Mouse (Mus musculus) kidney, adult 11 months (tissue): ENCODE results near the gene Ust.
"Not testable (repeated sequence)": the region's sequence is repeated elsewhere in the genome, so short reads cannot be mapped to it uniquely, and the experiment has no call there.

Source experiments
- DNase-seq: peaks from one replicate; pipeline ENCODE4 v3.0.0; 2022

Ust gene

DNA sequence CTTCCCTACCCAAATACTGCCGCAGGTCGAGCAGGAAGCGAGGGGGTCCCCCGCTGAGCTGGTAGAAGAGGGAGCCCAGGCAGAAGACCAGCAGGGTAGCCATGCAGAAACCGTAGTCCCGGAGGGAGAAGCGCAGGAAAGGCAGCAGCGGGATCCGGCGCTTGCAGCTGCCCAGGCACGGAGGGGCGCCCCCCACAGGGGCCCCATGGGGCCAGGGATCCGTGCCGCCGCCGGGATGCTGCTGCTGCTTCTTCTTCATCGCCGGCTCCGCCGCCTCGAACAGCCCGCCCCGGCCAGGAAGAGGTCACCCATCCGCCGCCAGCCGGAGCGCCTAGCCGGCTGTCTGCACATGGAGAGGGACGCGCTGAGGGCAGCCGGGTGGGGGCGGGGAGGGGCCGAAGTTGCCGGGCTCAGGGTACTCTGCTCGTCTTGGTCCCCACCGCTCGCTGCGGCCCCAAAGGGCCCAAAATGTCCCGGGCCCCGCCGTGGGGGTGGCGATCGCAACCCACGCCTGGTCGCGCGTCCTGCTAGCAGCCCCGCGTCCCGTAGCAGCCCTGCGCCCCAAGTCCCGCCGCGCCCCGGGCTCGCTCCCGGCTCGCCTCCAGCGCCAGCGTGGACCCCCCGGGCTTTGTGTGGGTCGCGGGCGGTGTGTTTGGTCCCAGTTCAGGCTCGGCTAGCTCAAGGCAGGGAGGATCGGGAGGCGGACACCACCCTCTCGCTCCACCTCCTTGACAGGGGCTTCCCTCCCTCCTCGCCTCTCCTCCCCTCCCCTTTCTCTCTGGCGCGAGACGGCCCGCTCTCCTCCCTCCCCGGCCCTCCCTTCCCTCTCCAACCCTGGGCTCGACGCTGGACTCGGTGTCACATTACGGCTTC, at the start of gene Ust:
TSS of gene Ust (minus strand) at position 685 of the 873 bp plus-strand sequence.
- DNase-seq: peak; percentile 55

DNA sequence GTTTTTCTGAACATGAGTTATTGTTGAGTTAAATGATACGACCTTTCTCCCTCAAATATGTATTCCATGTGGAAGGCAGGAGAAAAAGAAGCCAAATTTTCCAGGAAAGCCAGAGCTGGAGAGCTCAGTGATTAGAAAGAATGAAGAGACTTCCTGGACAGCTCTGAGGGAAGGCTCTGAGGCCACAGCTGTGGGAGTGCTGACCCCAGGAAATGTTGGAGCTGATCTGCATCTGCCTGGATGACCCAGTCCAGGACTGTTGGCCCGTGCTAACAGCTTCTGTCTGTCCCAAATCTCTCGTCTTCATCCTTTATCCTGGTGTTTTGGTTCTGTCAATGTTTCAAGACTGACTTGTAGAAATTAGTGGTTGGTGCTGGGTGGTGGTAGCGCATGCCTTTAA, 42.7 kb upstream of the Ust start:
- DNase-seq: no peak

DNA sequence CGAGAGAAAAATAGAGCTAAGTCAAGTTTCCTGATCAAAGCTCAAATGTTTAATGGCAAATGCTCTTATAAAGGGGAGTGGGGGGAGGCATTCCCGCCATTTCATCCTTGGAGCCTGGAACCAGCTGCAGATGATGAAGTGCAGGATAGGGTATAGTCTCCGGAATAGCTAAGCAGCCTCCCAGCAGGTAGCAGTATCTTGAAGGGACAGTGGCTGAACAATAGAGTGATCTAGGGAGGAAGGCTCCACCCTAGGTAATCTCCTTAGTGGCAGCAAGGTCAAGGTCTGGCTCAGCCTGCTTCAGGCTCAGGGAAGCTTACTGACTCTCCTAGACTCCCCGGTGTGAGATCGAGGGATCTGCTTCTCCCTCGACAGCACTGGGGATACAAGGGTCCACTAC, 40.9 kb upstream of the Ust start:
- not testable (repeated sequence) for DNase-seq

DNA sequence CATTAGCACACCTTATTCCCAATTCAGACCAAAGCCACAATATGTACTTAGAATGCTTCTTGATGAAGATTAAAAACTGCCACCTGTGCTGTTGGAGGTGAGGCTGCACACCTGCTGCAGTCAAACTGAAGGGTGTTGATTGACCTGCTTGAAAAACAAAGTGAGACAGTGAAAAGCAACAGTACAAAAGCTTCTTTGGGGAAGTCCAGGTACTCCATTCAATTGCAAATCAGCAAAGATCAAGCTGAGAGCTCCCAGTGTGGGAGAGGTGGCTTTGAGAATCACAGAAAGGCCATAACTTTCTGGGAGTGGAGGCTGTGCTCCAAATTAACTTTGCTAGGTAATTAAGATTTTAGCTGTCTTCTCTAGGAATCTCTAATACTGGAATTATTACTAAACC, 33.6 kb upstream of the Ust start:
- not testable (repeated sequence) for DNase-seq

DNA sequence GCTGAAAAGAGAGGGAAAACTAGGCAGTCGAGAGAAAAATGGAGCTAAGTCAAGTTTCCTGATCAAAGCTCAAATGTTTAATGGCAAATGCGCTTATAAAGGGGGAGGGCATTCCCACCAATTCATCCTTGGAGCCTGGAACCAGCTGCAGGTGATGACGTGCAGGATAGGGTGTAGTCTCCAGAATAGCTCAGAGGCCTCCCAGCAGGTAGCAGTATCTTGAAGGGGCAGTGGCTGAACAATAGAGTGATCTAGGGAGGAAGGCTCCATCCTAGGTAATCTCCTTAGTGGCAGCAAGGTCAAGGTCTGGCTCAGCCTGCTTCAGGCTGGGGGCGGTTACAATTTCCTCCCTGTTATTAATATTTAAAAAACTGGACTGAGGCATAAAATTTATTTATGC, 33.0 kb upstream of the Ust start:
- DNase-seq: not testable (repeated sequence)

DNA sequence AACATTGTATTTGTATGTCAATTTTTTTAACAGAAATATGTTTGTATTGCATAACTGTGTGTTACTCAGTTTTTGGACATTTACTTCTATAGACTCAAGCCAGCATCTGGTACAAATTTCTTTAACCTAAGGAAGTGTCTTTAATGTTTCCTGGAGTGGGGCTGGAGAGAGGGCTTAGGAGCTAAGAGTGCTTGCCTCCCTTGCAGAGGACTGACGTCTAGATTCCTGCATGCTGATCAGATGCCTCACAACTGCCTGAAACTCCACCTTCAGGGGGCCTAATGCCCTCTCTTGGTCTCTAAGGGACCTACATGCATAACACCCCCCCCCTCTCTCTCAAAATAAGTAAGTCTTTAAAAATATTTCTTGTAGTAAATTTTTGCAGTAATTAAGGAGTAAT, 22.9 kb upstream of the Ust start:
- no peak for DNase-seq

DNA sequence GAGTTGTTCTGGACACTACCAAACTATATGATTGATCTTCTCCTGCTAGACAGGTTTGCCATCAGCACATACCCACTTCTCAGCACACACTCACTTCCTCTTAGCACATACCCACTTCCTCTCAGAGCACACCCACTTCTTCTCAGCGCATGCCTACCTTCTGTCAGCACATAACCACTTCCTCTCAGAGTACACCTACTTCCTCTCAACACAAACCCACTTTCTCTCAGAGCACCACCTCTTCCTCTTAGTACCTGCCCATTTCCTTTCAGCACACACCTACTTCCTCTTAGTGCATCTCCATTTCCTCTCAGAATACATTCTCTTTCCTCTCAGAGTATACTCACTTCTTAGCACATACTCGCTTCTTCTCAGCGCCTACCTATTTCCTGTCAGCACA, 16.8 kb upstream of the Ust start:
- DNase-seq: no peak

DNA sequence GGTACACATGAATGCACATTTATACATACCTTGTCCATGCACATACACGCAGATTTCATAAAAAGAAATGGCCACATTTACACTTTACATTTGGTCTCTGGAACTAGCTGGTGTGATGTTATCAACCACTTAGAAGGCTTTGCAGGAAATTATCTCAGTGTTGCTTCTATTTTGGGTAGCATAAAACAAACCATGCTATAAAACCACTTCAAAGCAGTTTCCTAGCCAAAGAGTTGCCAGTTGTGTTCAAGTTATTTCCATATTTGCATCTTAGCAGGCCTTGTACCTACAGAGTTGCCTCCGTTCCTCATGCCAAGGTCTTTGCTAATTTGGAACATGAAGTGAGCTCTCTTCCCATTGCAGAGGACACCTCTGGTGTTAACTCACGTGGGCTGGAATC, 13.0 kb upstream of the Ust start:
- DNase-seq: no peak

DNA sequence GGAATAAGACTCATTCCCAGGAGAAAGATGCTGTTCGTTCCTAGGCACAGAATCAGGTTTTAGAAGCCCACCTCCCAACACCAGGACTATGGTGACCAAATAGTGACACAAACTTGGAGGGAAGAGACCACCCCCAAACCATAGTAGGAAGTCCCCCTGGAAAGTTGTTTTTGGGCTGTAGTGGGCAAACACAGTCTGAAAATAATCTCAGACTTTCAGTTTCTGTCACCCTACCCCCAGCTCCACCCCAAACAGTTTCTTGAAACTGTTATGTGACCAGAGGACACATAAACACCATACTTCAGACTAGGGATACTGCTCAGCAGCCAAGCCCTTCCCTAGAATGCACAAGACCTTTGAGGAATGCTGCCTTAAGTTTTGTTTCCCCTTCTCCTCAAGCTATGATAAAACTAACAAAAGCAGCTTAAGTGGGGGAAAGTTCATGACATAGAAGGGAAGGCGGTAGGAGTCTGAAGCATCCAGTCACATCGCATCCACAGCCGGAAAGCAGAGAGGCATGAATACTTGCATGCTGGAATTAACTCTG, 12.0 kb upstream of the Ust start:
- DNase-seq: no peak

DNA sequence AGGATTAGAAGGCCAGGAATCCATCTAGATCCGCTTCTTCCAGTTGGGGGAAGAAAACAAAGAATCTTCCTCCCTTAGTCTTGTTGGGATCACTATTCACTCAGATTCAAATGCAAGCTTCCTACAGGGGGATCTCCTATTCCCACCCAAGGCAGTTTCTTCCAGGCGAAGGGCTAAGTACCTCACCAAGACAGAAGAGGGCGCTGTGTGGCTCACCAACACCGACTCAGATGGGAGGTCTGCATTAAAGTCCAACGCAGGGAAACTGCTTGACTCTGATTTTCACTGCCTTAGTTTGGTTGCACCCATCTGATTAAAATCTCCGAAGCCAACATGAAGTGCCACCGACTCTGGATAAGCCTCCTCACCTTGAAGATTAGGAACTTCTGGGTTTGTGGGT, 10.5 kb upstream of the Ust start:
- no peak for DNase-seq

DNA sequence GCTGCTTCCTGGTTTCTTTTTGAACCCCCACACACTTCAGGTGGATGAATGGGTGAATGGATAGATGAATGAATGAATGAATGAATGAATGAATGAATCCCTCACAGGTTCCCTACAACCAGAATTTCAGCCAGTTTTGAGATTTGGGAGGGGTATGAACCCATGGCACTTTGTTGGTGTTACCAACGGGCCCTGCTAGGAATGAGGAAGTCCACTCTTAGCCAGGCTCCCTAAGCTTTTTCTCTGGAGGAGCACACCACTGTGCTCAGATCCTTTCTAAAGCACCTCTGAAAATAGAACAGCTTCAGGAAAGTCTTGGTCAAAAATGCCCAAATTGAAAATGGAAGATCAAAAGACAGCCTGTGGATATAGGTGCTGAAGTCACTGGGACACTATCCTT, 6.7 kb upstream of the Ust start:
- no peak for DNase-seq

DNA sequence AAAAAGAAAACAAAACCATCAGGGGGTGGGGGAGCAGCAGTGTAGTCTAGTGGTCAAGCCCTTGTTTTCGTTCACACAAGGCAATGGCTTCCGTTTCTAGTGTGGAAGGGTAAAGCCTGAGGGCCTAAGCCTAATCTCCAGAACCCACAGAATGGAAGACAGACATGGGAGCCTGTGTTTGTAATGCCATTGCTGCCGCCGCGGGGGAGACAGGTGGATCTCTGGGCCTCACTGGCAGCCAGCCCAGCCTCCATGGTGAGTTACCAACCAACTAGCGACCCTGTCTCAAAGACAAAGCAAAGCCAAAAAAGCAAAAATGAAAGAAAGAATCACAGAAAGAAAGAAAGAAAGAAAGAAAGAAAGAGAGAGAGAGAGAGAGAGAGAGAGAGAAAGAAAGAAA, 2.9 kb upstream of the Ust start:
- no peak for DNase-seq

DNA sequence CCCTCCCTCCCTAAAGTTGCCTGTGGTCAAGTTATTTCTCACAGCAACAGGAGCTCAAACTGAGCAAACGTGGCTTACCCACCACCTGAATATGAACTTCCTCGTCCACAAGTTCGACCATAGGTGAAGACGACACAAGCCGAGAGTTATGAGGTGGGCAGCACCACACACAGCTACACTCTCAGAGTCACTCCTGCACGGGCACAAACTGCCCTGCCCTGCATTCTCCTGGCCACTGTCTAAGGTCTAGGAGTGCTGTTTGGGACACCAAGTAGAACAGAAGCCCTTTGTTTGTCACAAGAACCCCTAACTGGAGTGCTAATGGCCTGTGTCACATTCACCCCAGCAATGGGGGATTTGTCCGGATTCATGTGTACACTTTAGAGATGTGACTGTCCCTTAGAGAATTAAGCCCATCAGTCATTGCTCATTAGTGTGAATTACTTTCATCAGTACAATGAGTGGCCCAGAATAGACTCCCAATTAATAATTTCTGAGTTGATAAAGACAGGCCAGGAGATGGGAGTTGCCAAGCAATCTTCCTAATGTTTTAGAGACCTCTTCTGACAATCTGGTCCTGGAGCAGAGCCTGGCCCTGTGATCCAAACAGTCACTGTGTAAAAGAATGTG, 2.3 kb upstream of the Ust start:
- DNase-seq: no peak

DNA sequence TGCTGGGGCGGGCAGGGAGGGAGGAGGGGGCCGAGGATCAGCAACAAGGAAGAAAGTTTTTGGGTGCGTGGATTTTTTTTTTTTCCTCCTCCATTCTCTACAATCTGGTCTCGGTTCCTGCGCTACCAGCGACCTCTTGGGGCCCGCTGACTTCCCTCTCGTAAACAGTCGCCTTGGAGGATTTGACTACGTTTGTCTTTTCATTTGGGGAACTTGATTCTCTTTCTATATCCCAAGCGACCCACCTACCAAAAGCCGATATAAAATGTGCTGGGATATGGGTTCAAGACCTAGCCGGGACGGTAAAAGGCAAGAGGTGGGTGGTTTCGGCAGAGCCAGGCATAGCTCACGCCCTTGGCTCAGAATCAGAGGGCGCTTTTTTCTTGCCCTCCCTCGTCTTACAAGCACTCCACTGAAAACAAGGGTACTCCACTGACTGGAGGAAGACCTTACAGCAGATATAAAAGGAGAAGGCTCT, 428 bp upstream of the Ust start:
- no peak for DNase-seq

DNA sequence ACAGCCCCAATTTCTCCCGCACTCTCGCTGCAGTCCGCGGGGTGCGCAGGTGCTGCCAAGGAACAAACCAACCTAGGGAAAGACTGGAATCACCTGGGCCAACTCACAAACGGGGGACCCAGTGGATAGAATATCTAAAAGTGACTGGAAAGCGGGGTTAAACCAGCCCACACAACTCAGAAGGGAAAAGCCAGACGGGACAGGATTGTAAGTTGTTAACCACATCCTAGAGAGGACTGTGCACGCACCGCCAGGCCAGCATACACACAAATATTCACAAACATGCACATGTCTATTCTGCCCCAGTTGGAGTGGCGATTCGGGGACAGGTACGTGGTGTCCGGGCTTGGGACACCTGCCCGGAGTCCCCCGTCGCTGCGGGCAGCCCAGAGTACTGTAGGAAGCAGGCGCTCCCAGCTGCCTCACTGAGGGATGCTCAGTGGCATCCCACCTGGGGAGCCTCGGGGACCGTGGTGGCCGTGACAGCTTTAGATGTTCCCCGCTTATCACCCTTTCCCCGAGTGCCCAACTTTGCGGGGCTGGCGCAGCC, 959 bp downstream of the Ust start:
- peak; percentile 7 for DNase-seq

DNA sequence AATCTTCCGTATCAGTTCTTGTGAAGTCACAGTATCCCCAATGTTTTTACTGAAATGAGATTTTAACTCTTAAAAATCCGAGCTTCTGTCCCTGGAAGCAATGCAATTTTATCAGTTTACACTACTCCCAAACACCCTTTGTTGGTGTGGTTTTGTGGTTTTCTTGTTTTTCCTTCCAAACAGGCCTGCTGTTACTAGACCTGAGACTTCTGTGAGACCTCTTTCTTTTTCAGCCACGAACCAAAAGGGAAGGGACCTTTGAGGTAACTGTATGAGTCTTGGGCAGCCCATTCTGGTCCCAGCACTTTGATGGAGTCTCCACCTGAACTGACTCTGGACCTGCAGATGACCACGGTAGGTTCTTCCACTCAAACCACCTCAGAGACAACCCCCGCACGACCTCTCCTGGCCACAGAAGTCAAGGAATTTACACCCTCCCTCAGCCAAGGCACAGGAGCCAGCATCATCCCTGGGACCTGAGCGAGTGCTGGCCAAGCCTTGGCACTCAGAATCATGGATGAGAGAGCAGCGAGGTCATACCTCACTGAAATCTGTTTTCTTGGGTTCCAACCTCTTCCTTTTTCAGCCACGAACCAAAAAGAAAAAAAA, 1.6 kb downstream of the Ust start:
- no peak for DNase-seq

DNA sequence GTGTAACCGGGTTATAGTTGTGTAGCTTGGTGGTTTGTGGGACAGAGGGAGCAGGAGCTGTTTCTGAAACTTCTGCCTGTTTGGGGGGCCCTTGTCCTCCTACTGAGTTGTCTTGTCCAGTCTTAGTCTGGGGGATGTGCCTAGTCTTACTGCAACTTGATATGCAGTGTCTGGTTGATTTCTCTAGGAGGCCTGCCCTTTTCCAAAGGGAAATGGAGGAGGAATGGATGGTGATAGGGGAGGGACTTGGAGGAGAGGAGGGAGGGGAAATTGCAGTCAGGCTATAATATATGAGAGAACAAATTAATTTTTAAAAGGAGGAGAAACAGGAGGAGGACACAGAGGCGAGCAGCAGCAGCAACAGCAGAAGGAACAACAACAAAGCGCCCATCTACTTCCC, 4.9 kb downstream of the Ust start:
- DNase-seq: no peak

DNA sequence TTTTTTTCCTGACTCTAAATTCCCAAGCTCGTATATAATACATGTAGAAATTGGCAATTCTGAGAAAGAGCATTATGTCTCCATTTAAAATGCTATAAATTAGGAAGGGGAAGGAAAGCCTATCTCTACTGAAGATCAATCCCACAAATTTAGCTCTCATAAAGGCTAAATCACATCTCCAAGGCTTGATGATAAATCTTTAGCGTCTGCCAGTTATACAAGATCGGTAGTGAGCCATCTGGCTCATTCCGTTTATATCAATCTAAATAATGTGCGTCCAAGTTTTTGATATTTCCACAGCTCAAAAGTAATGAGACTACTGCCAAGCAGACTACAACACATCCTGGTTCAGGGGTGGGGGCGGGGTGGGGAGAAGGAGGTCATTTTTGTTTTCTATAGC, 6.4 kb downstream of the Ust start:
- no peak for DNase-seq

DNA sequence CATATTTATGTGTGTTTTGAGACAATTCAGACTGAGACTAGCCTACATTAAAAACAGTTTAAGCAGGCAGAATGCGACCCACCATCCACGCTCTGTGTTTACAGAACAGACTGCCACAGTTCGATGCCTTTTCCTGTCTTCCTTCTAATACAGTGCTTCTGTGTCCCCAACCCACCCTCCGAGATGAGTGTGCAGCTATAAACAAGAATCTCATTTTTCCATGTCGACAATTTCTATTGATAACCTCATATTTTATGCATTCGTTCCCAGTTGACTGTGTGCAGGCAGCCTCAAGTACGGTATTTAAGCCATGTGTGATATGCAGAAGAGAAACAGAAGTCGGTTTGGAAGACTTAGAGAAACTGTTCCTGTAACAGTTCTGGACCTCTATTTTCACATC, 6.9 kb downstream of the Ust start:
- DNase-seq: no peak

DNA sequence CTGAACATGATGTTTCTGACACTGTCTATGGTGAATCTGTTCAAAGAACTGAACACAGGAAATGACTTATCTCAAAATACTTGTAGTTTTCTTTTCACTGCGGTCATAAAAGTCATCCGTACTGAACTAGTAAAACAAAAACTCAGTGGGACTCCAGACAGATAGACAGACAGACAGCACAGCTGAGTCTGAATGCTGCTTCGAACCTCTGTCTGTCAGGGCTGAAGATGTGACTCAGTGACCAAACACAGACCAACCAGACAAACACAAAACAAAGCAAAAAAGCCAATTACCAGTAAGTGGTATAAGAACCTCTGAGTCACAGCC, 12.4 kb downstream of the Ust start:
- DNase-seq: no peak

DNA sequence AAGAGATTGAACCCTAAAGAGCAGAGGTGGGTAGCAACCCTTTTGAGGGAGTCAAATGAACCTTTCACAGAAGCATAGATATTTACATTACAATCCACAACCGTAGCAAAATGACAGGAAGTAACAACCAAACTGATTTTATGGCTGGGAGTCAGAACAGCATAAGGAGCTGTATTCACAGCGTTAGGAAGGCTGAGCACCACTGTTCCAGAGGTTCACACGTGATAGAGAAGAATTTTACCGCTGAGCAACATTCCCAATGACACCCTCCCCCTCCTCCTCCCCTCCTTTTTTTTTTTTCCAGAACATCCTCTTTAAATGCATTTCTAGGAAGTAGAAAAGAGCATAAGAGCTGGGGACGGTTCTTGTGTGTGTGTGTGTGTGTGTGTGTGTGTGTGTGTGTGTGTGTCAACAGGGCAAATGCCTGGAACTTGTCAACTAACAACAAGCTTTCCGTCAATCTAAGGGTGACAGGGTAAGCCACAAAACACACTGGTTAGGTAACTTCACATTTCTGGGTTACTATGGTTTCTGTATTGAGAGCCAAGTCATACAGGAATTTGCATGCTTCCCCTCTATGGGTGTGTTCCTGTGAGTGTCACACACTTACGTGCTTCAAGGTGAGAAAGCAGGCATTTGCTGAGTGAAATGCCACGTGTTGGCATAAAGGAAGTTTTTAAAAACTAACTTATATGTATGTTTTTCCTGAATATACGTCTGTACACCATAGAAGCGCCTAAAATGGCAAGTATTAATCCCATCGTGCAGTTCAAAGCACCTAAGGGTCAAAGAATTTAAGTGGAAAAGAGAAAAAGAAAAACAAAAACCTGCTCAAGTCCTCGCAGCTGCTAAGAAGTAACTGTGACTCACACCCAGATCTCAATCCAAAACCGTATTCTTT, 13.0 kb downstream of the Ust start:
- DNase-seq: no peak

DNA sequence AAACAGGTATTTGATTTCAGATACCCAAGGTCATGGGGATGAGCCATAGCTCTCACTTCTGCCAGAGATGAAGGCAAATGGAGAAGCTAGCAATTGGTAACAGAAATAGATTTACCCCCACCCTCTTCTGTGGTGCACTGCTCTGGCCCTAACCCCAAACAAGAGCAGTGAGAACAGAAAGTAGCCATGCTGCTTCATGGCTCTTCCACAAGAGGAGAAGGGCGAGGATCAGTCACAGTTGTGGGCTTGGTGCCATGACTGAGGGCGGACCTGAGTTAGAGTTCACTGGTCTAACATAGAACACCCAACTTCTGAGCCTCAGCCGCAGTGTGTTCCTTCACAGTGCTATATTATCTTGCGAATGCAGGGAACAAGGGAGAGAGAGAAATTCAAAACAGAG, 13.8 kb downstream of the Ust start:
- DNase-seq: no peak
